Mouse (Mus musculus) heart, embryonic 12.5 days (tissue): ENCODE results near the gene Mcl1. TPM values are rescaled to one million over a fixed set of nuclear protein-coding genes. Genes with fewer than 3 reads are reported as not detected.
A peak's percentile ranks its signal among the peaks of the same experiment; 100 is the strongest.
"Not testable (repeated sequence)": the region's sequence is repeated elsewhere in the genome, so short reads cannot be mapped to it uniquely, and the experiment has no call there.

Experiments used
- ATAC-seq: fragments of 200-750 bp; cut with Nextera tagmentation; 2 replicates; pipeline ENCODE4 v1.8.0; 2017; ENCODE audit warnings: moderate TSS enrichment, moderate library complexity; ENCODE audit not compliant: insufficient number of reproducible peaks, low FRiP score
- H3K27ac ChIP-seq: fragments of 300-500 bp; sonication (generic); 2 replicates; pipeline ENCODE4 v1.5.1; 2016; ENCODE audit warnings: mild to moderate bottlenecking, moderate library complexity; ENCODE audit not compliant: poor library complexity, severe bottlenecking
- H3K27me3 ChIP-seq: fragments of 300-500 bp; sonication (generic); replicated peaks from 2 replicates; pipeline ENCODE4 v1.6.1; 2016; ENCODE audit warnings: mild to moderate bottlenecking, moderate library complexity
- H3K36me3 ChIP-seq: fragments of 300-500 bp; sonication (generic); 2 replicates; pipeline ENCODE4 v1.6.1; 2016; ENCODE audit warnings: mild to moderate bottlenecking, moderate library complexity
- H3K4me1 ChIP-seq: fragments of 300-500 bp; sonication (generic); replicated peaks from 2 replicates; pipeline ENCODE4 v1.6.1; 2016; ENCODE audit warnings: mild to moderate bottlenecking
- H3K4me2 ChIP-seq: fragments of 300-500 bp; sonication (generic); 2 replicates; pipeline ENCODE4 v1.6.1; 2016; ENCODE audit warnings: mild to moderate bottlenecking, moderate library complexity
- H3K4me3 ChIP-seq: fragments of 300-500 bp; sonication (generic); 2 replicates; pipeline ENCODE4 v1.5.1; 2016; ENCODE audit warnings: mild to moderate bottlenecking
- H3K9ac ChIP-seq: fragments of 300-500 bp; sonication (generic); 2 replicates; pipeline ENCODE4 v1.6.1; 2016; ENCODE audit warnings: mild to moderate bottlenecking, moderate library complexity
- H3K9me3 ChIP-seq: fragments of 300-500 bp; sonication (generic); replicated peaks from 2 replicates; pipeline ENCODE4 v1.6.1; 2016; ENCODE audit warnings: mild to moderate bottlenecking, moderate library complexity
- WGBS: fragments of 180-500 bp; shearing (Covaris S2); methylation state at CpG from one replicate; pipeline ENCODE4 v1.1.7; 2016; 5-methylcytosine and 5-hydroxymethylcytosine counted together
- polyA plus RNA-seq: library from polyadenylated mRNA; unstranded; fragments of >200 nt; fragmentation: Nextera tagmentation; extraction: Ambion mirVana; gene quantifications from 2 replicates; pipeline ENCODE4 v1.2.1, GENCODE M21; 2016

The Mcl1 gene
- 65.2 and 66.9 TPM in 2 replicates for polyA plus RNA-seq

DNA sequence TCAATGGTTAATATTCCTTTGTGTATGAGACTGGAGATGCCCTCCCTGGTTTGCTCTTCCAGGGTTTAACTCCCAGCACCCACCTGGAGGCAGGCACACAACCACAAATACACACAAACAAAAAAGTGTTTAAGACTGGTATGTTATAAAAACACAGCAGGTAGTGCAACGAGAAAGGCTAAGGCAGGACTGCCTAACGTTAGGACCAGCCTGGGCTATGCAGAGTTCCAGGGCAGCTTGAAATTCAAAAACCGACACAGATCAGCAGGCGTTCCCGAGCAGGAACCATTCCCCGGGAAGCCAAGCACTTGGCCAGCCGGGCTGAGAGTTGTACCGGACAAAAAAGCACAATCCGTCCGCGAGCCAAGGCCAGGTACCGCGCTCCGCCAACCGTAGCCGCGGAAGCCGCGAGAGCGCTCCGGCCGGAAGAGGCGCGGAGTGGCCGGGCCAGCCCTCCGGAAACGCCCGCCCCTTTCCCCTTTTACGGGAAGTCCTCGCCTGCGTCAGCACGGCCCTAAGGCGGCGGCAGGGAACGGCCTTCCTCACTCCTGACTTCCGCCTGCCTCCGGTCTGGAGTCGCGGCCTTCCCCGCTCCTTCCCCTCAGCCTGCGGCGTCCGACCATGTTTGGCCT, at the start of gene Mcl1:
Gene Mcl1, plus strand, starts transcription at position 553 of the 632 bp plus-strand sequence.
- peak; percentile 94 for ATAC-seq
- peak within 1 kb of the TSS; percentile 98 for H3K27ac ChIP-seq
- H3K4me2 ChIP-seq = peak within 1 kb of the TSS; percentile 91
- H3K4me1 ChIP-seq = peaks cover 32% of the 10 kb centered on the region
- H3K27me3 ChIP-seq = no peaks in the 10 kb centered on the region
- H3K4me3 ChIP-seq = peak within 1 kb of the TSS; percentile 99
- under 1% methylated on average over 43 of the region's 43 CpGs for WGBS
- H3K9me3 ChIP-seq = no peaks in the 10 kb centered on the region
- peaks cover 27% of the 10 kb centered on the region for H3K36me3 ChIP-seq
- H3K9ac ChIP-seq = peak within 1 kb of the TSS; percentile 100

DNA sequence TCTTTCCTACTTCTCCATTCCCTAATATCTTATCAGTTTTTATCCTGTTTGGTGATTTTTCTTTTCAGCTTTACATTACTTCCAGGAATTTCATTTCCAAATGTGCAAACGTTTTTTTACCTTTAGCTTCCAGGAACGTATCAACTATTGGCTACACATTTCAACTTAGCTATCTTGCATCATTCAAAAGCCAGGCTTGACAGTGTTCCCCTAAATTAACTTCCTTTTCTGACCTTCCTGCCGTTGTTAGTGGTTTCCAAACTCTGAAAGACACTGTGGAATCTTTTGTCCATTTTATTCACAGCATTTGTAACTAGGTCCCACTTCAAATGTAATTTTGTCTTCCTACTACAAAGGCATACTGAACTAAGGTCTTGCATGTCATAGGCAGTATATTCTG, 49.4 kb upstream of the Mcl1 start:
- H3K9ac ChIP-seq = no peak overlapping the region
- H3K27ac ChIP-seq = no peak overlapping the region
- no peak overlapping the region for H3K4me3 ChIP-seq
- peaks cover 46% of the 10 kb centered on the region for H3K36me3 ChIP-seq
- WGBS = 64% methylated on average over 3 of the region's 3 CpGs
- no peak overlapping the region for H3K4me2 ChIP-seq
- H3K9me3 ChIP-seq = no peaks in the 10 kb centered on the region
- no peaks in the 10 kb centered on the region for H3K27me3 ChIP-seq
- ATAC-seq = no peak
- peaks cover 6% of the 10 kb centered on the region for H3K4me1 ChIP-seq

- Histone ChIP-seq H3K9ac (no peak overlapping the region), H3K36me3 (peaks cover 48% of the 10 kb centered on the region)
- 93% methylated on average over 1 of the region's 1 CpGs for WGBS
These were observed 44.6 kb upstream of the Mcl1 start for GRCm38 (mm10) chr3:95613996-95614395.

DNA sequence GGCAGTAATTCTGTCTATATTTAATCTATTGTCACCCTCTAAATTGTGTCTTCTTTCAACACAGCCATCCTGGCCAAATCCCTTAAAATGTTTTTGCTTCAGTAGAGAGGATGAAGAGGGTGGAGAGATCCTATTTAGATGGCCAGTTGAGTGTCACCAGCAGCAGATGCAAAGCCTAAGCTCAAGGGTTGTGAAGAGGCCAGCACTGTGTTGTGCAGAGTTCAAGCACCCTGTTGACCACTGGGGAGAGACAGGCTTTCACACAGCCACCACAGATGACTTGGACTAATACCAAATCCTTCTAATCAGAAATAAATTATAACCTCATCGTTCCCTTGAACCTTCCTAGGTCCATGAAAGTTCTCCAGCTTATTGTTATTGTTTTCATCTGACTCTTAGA, 40.1 kb upstream of the Mcl1 start:
- Histone ChIP-seq H3K4me2 (no peak overlapping the region), H3K4me1 (no peaks in the 10 kb centered on the region), H3K36me3 (peaks cover 37% of the 10 kb centered on the region), H3K9me3 (no peaks in the 10 kb centered on the region), H3K9ac (no peak overlapping the region), H3K27ac (no peak overlapping the region), H3K27me3 (no peaks in the 10 kb centered on the region), H3K4me3 (no peak overlapping the region)
- 76% methylated on average over 1 of the region's 1 CpGs for WGBS
- ATAC-seq = no peak

More at GRCm38 (mm10) chr3:95613996-95614395, 44.6 kb upstream of the Mcl1 start:
- no peak overlapping the region for H3K4me2 ChIP-seq
- no peak overlapping the region for H3K27ac ChIP-seq
- no peaks in the 10 kb centered on the region for H3K9me3 ChIP-seq
- ATAC-seq = no peak
- H3K4me3 ChIP-seq = no peak overlapping the region
- no peaks in the 10 kb centered on the region for H3K4me1 ChIP-seq
- no peaks in the 10 kb centered on the region for H3K27me3 ChIP-seq

GRCm38 (mm10) chr3:95621241-95621640, 37.3 kb upstream of the Mcl1 start:
- 64% methylated on average over 1 of the region's 1 CpGs for WGBS
- Histone ChIP-seq H3K4me2 (no peak overlapping the region), H3K27ac (no peak overlapping the region), H3K9ac (no peak overlapping the region), H3K27me3 (no peaks in the 10 kb centered on the region), H3K36me3 (peaks cover 26% of the 10 kb centered on the region), H3K4me3 (no peak overlapping the region), H3K9me3 (no peaks in the 10 kb centered on the region), H3K4me1 (peaks cover 8% of the 10 kb centered on the region)
- ATAC-seq = no peak

DNA sequence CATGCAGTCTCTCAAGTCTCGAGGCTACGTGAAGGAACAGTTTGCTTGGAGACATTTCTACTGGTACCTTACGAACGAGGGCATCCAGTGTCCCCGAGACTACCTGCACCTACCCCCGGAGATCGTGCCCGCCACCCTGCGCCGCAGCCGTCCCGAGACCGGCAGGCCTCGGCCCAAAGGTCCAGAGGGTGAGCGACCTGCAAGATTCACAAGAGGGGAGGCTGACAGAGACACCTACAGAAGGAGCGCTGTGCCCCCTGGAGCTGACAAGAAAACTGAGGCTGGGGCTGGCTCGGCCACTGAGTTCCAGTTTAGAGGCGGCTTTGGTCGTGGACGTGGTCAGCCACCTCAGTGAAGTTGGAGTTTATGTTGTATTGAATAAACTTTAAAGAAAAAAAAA, 36.2 kb upstream of the Mcl1 start:
- H3K4me3 ChIP-seq, H3K27me3 ChIP-seq, H3K4me2 ChIP-seq, ATAC-seq, H3K9me3 ChIP-seq, H3K4me1 ChIP-seq, H3K9ac ChIP-seq, H3K27ac ChIP-seq: not testable (repeated sequence)
- H3K36me3 ChIP-seq = peaks cover 24% of the 10 kb centered on the region
- 89% methylated on average over 20 of the region's 20 CpGs for whole genome bisulfite sequencing

DNA sequence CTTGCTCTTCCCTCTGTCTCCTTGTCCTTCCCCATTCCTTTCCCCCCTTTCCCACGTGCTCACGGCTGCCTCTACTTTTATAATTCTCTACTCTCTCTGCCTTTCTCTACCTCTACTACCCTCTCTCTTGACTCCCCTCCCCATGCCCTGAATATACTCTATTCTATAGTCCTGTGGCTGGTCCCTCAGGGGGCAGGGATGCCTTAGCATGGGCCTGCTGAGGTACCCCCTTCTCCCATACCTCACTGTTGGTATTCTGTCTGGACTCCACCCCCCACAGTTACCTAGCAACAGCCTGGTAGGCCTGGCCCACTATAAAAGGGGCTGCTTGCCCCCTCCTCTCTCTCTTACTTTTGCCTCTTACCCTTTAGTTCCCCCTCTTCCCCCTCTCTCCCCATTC, 35.0 kb upstream of the Mcl1 start:
- Histone ChIP-seq H3K4me1 (peaks cover 10% of the 10 kb centered on the region), H3K36me3 (peaks cover 27% of the 10 kb centered on the region), H3K9ac (no peak overlapping the region), H3K4me2 (no peak overlapping the region), H3K4me3 (no peak overlapping the region), H3K27me3 (no peaks in the 10 kb centered on the region), H3K27ac (no peak overlapping the region), H3K9me3 (no peaks in the 10 kb centered on the region)
- 85% methylated on average over 2 of the region's 2 CpGs for WGBS
- no peak for ATAC-seq

GRCm38 (mm10) chr3:95623991-95624515, 34.5 kb upstream of the Mcl1 start:
- not testable (repeated sequence) for H3K4me1 ChIP-seq, H3K27me3 ChIP-seq, H3K9ac ChIP-seq, H3K9me3 ChIP-seq, ATAC-seq
- Histone ChIP-seq H3K27ac (peak overlapping the region; percentile 72), H3K36me3 (peaks cover 31% of the 10 kb centered on the region), H3K4me3 (peak overlapping the region; percentile 70; the same call in 1 of the 2 replicates), H3K4me2 (peak overlapping the region; percentile 65)
- WGBS = 69% methylated on average over 5 of the region's 5 CpGs

GRCm38 (mm10) chr3:95624628-95625503, 33.7 kb upstream of the Mcl1 start, which contains the start of gene Ensa:
Gene Ensa, plus strand, starts transcription at chr3:95624993.
- Histone ChIP-seq H3K4me3 (peak within 1 kb of the TSS; percentile 70), H3K4me2 (peak within 1 kb of the TSS; percentile 86), H3K9me3 (no peaks in the 10 kb centered on the region), H3K9ac (peak within 1 kb of the TSS; percentile 74), H3K4me1 (peaks cover 10% of the 10 kb centered on the region), H3K36me3 (peaks cover 39% of the 10 kb centered on the region), H3K27me3 (no peaks in the 10 kb centered on the region), H3K27ac (peak within 1 kb of the TSS; percentile 75)
- ATAC-seq = peak; percentile 99
- under 1% methylated on average over 44 of the region's 44 CpGs for WGBS

DNA sequence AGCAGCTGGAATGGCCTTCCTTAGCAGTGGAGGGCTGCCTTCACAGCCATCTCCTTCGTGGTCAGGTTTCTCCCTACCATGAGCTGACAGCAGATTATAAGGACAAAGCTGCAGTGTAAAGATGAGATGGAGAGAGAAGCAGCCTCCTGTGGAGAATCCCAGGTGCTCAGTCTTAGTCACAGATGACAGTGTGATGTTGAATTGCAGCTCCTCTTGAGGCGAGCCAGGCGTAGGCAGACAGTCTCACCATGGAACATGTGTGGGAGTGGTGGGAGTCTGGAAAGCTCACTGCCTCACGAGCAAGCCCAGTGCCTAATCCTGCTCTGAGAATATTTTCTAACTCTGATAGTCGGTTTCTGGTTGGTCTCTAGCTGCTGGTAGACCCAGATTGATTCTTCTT, 30.8 kb upstream of the Mcl1 start:
- Histone ChIP-seq H3K4me3 (no peak overlapping the region), H3K36me3 (peaks cover 56% of the 10 kb centered on the region), H3K9ac (no peak overlapping the region), H3K4me1 (peaks cover 14% of the 10 kb centered on the region), H3K4me2 (no peak overlapping the region), H3K9me3 (no peaks in the 10 kb centered on the region), H3K27me3 (no peaks in the 10 kb centered on the region), H3K27ac (no peak overlapping the region)
- no peak for ATAC-seq
- 78% methylated on average over 5 of the region's 5 CpGs for WGBS

- no peak overlapping the region for H3K4me2 ChIP-seq
- 71% methylated on average over 4 of the region's 4 CpGs for WGBS
- no peak overlapping the region for H3K9ac ChIP-seq
- no peak for ATAC-seq
- H3K9me3 ChIP-seq = no peaks in the 10 kb centered on the region
- no peak overlapping the region for H3K27ac ChIP-seq
- peaks cover 69% of the 10 kb centered on the region for H3K36me3 ChIP-seq
- no peaks in the 10 kb centered on the region for H3K27me3 ChIP-seq
- no peak overlapping the region for H3K4me3 ChIP-seq
- peaks cover 14% of the 10 kb centered on the region for H3K4me1 ChIP-seq
These were observed 28.8 kb upstream of the Mcl1 start for GRCm38 (mm10) chr3:95629755-95630154.
